Mouse (Mus musculus) liver, postnatal 0 days (tissue): ENCODE data around the gene Sobp. TPM values are rescaled to one million over a fixed set of nuclear protein-coding genes. Genes with fewer than 3 reads are reported as not detected.
A peak's percentile ranks its signal among the peaks of the same experiment; 100 is the strongest.

Experiments used
- ATAC-seq: fragments of 200-750 bp; cut with Nextera tagmentation; 2 replicates; pipeline ENCODE4 v1.8.0; 2017; ENCODE audit warnings: mild to moderate bottlenecking, moderate library complexity
- DNase-seq: peaks from one replicate; pipeline ENCODE4 v3.0.0-alpha.2; 2016
- H3K27ac ChIP-seq: fragments of 300-500 bp; sonication (generic); 2 replicates; pipeline ENCODE4 v1.5.1; 2014; ENCODE audit warnings: antibody characterized with exemption, moderate library complexity, mild to moderate bottlenecking, low read depth
- H3K27me3 ChIP-seq: fragments of 300-500 bp; sonication (generic); 2 replicates; pipeline ENCODE4 v1.6.1; 2014; ENCODE audit warnings: low read length, control low read depth, mixed read lengths; ENCODE audit not compliant: insufficient read depth
- H3K36me3 ChIP-seq: fragments of 300-500 bp; sonication (generic); replicated peaks from 2 replicates; pipeline ENCODE4 v1.6.1; 2014; ENCODE audit warnings: mild to moderate bottlenecking, control low read depth, low read length, moderate library complexity, mixed read lengths; ENCODE audit not compliant: insufficient read depth
- H3K4me1 ChIP-seq: fragments of 300-500 bp; sonication (generic); 2 replicates; pipeline ENCODE4 v1.6.1; 2014; ENCODE audit warnings: antibody characterized with exemption, mild to moderate bottlenecking, control low read depth; ENCODE audit not compliant: insufficient read depth
- H3K4me2 ChIP-seq: fragments of 300-500 bp; sonication (generic); 2 replicates; pipeline ENCODE4 v1.6.1; 2014; ENCODE audit warnings: low read depth, mild to moderate bottlenecking, low read length, moderate library complexity, mixed read lengths
- H3K4me3 ChIP-seq: fragments of 300-500 bp; sonication (generic); 2 replicates; pipeline ENCODE4 v1.5.1; 2014; ENCODE audit warnings: low read depth, low read length
- H3K9ac ChIP-seq: fragments of 300-500 bp; sonication (generic); replicated peaks from 2 replicates; pipeline ENCODE4 v1.6.1; 2014; ENCODE audit warnings: mild to moderate bottlenecking, moderate library complexity
- H3K9me3 ChIP-seq: fragments of 300-500 bp; sonication (generic); 2 replicates; pipeline ENCODE4 v1.6.1; 2016; ENCODE audit warnings: mild to moderate bottlenecking, control low read depth, low read length, mixed read lengths
- CTCF ChIP-seq: sonication (generic); IDR thresholded peaks from 2 replicates; pipeline ENCODE4 v1.5.1; 2016; ENCODE audit warnings: antibody characterized with exemption, low read depth
- EP300 ChIP-seq: IDR thresholded peaks from 2 replicates; pipeline ENCODE4 v1.6.1; 2016; ENCODE audit warnings: antibody characterized with exemption, low read depth, mild to moderate bottlenecking
- WGBS: fragments of 180-500 bp; shearing (Covaris S2); extraction: QIAGEN DNeasy Blood & Tissue Kit; methylation state at CpG from one replicate; pipeline ENCODE4 v1.1.7; 2014; ENCODE audit not compliant: insufficient replicate concordance; 5-methylcytosine and 5-hydroxymethylcytosine counted together
- polyA plus RNA-seq: library from polyadenylated mRNA; unstranded; fragments of >200 nt; fragmentation: Nextera tagmentation; extraction: Ambion mirVana; gene quantifications from 2 replicates; pipeline ENCODE4 v1.2.1, GENCODE M21; 2015

Sobp gene
- polyA plus RNA-seq, 1 experiment from 2014 or later: 0.02 TPM

DNA sequence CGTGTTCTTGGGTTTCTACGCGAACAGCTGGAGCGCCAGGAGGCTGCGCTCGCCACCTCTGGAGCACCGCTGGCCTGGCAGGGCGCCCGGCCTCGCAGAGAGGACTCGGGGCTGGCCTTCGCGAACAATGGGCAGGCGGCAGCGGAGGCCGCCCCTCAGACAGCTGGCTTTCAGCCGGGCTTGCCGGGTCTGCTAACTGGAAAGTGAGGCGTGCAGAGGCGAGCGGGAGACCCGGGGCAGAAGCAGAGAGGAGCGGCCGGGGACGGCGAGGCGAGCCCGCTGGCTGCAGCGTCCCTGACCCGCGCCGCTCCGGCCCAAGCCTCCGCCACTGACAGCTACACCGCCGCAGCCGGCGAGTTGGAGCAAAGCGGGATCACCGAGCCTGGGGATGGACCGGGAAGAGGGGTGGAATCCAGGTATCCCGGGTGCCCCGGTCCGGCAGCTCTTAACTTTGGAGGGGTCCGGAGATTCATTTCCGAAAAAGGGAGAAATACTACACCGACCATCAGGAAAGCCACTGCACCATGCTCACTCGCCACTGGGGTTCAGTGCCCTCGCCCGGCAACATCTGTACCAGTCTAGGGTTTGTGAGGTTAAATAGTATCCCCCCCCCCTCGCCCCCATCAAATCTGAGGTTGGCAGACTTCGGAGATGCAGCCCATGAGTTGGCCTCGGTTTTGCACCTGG, 1.0 kb downstream of the Sobp start:
- H3K27ac ChIP-seq: no peak overlapping the region
- peaks cover 12% of the 10 kb centered on the region for H3K4me1 ChIP-seq
- H3K9me3 ChIP-seq: no peaks in the 10 kb centered on the region
- ATAC-seq (no peak), DNase-seq (peak; percentile 59)
- no peaks in the 10 kb centered on the region for H3K36me3 ChIP-seq
- H3K4me2 ChIP-seq: peak overlapping the region; percentile 86
- H3K9ac ChIP-seq: peak overlapping the region; percentile 4; the same call in 1 of the 2 replicates
- TF ChIP-seq CTCF (peak; percentile 19; the same call in 1 of the 2 replicates), EP300 (no peak)
- peaks cover 79% of the 10 kb centered on the region for H3K27me3 ChIP-seq
- under 1% methylated on average over 53 of the region's 53 CpGs for WGBS
- peak overlapping the region; percentile 56 for H3K4me3 ChIP-seq

- no peak overlapping the region for H3K27ac ChIP-seq
- no peak overlapping the region for H3K9ac ChIP-seq
- no peaks in the 10 kb centered on the region for H3K9me3 ChIP-seq
- ATAC-seq (no peak), DNase-seq (no peak)
- peaks cover 76% of the 10 kb centered on the region for H3K27me3 ChIP-seq
- H3K4me1 ChIP-seq: peaks cover 12% of the 10 kb centered on the region
- 8% methylated on average over 8 of the region's 8 CpGs for WGBS
- no peak overlapping the region for H3K4me3 ChIP-seq
- H3K36me3 ChIP-seq: no peaks in the 10 kb centered on the region
- TF ChIP-seq CTCF (no peak), EP300 (no peak)
- H3K4me2 ChIP-seq: peak overlapping the region; percentile 86
Measured at GRCm38 (mm10) chr10:43172554-43172953, 1.8 kb downstream of the Sobp start.

DNA sequence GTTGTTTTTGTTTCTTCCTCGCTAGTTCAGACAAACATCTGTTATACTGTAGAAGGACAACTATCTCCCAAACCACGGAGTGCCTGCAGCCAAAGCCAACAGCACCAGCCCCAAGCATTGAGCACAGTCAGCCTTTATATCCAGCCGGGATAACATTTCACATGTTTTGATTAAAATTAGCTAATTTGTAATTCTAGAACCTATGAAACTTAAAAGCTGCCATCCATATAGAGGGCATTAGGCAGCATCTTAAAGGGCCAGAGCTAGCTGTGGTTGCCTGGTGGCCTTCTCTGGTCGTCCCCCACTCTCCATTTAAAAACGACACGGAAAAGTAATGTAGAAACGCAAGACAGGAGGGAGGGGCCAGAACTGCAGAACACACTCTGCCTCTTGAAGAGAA, 2.3 kb downstream of the Sobp start:
- peaks cover 74% of the 10 kb centered on the region for H3K27me3 ChIP-seq
- WGBS: 7% methylated on average over 7 of the region's 7 CpGs
- DNase-seq (no peak), ATAC-seq (no peak)
- TF ChIP-seq CTCF (no peak), EP300 (no peak)
- no peaks in the 10 kb centered on the region for H3K36me3 ChIP-seq
- no peak overlapping the region for H3K4me3 ChIP-seq
- H3K9ac ChIP-seq: no peak overlapping the region
- no peak overlapping the region for H3K27ac ChIP-seq
- peaks cover 12% of the 10 kb centered on the region for H3K4me1 ChIP-seq
- no peaks in the 10 kb centered on the region for H3K9me3 ChIP-seq
- no peak overlapping the region for H3K4me2 ChIP-seq

DNA sequence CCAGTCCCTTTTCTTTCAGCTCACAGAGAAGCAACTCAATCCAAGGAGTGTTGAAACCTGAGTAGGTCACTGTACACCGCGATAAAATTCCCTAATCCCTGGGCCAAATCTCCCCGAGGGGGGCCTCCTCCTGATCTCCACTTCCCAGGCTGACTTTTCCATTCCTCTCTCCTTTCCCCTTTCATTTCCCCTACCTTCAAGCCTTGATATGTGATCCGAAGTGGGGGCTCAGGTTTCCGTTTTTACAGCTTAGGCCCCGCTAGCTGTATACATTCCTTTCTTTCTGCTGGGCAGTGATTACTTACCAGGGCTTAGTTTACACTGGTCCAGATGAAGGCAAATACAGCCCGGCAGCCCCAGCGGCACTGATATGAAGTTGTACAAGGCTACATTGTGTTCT, 3.2 kb downstream of the Sobp start:
- Histone ChIP-seq H3K4me2 (no peak overlapping the region), H3K27me3 (peaks cover 65% of the 10 kb centered on the region), H3K9ac (no peak overlapping the region), H3K27ac (no peak overlapping the region), H3K9me3 (no peaks in the 10 kb centered on the region), H3K36me3 (no peaks in the 10 kb centered on the region), H3K4me3 (no peak overlapping the region), H3K4me1 (peaks cover 12% of the 10 kb centered on the region)
- TF ChIP-seq EP300: no peak
- no peak for TF ChIP-seq CTCF
- DNase-seq (no peak), ATAC-seq (no peak)
- WGBS: 6% methylated on average over 8 of the region's 8 CpGs

GRCm38 (mm10) chr10:43168847-43169246, 5.5 kb downstream of the Sobp start:
- no peak for DNase-seq

DNA sequence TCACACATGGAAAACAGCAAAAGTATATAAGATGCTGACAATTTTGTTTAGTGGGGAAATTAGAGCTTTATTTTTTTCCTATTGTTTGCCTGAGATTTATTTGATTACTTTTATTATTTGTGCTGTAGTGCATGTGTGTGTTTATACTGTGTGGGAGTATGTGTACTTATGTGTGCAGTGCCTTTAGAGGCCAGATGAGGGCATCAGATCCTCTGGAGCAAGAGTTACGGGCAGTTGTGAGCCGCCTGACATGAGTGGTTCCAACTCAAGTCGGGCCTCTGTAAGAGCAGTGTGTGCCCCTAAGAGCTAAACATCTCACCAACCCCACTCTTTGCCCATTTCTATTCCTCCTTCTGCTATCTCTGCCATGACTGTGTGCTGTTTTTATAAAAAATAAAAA, 7.5 kb downstream of the Sobp start:
- no peak for TF ChIP-seq EP300
- TF ChIP-seq CTCF: no peak
- Histone ChIP-seq H3K9ac (no peak overlapping the region), H3K36me3 (no peaks in the 10 kb centered on the region), H3K27me3 (peaks cover 23% of the 10 kb centered on the region), H3K4me2 (no peak overlapping the region), H3K4me1 (no peaks in the 10 kb centered on the region), H3K4me3 (no peak overlapping the region), H3K9me3 (no peaks in the 10 kb centered on the region), H3K27ac (no peak overlapping the region)
- DNase-seq: no peak
- ATAC-seq: no peak
- 79% methylated on average over 3 of the region's 3 CpGs for WGBS

More at GRCm38 (mm10) chr10:43168847-43169246, 5.5 kb downstream of the Sobp start:
- ATAC-seq: no peak
- no peak overlapping the region for H3K4me2 ChIP-seq
- no peaks in the 10 kb centered on the region for H3K9me3 ChIP-seq
- no peaks in the 10 kb centered on the region for H3K36me3 ChIP-seq
- H3K27me3 ChIP-seq: peaks cover 42% of the 10 kb centered on the region
- H3K4me3 ChIP-seq: no peak overlapping the region
- H3K27ac ChIP-seq: no peak overlapping the region
- 73% methylated on average over 7 of the region's 7 CpGs for WGBS
- no peak overlapping the region for H3K9ac ChIP-seq
- peaks cover 3% of the 10 kb centered on the region; the same call in 1 of the 2 replicates for H3K4me1 ChIP-seq
- no peak for TF ChIP-seq EP300
- TF ChIP-seq CTCF: no peak
